8 mouse cellular contexts compared by ENCODE assay signal in the genomic region with DNA sequence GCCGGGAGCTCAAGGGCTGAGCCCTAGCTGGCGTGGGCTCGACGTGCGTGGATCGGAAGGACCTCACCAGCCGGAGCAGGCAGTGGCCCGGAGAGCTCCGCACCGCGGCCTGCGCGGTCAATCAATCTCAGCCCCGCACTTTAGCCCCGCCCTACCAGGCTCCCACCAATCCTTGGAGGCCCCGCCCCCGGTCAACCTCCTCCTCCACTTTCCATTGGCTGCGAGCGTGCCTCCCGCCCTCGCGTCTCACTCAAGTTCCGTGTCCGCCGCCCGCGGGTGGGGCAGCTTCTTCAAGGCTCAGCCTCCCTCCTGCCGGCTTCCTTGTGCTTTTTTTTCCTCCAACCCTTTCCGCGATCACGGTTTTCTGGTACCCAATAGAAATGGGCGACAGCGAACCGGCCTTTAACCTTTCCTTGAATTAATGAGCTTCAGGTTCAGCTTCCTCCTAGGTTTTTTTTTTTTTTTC. TPM values are rescaled to one million over a fixed set of nuclear protein-coding genes. Genes with fewer than 3 reads are reported as not detected.
DNase-seq lines count a peak whose midpoint lies in the region; ATAC-seq and TF ChIP-seq lines count a peak whose summit lies in the region.

No protein-coding gene starts in this region.

- DNase-seq in MN1 (ENCODE audit: low spot score), result peak; percentile 80
- peak; percentile 99 for DNase-seq in cerebellum, adult 8-10 months
- DNase-seq in frontal cortex, adult 2 months (ENCODE audit: extremely low spot score in 1 of 2, low spot score in 1 of 2), result peak; percentile 98 to 99
- peak; percentile 98 for DNase-seq in hindbrain, embryonic 11.5 days (ENCODE audit: low spot score)
- peak; percentile 98 to 99 for DNase-seq in layer of hippocampus, postnatal 10 days (ENCODE audit: low spot score in 2 of 2)
- DNase-seq in lung, postnatal 0 days (ENCODE audit: low spot score), result peak; percentile 99
- peak; percentile 98 for DNase-seq in ovary, postnatal 10 days (ENCODE audit: low spot score)
- DNase-seq in thymus, postnatal 0 days (ENCODE audit: low spot score), result peak; percentile 75

- H3K4me2 ChIP-seq in hindbrain, embryonic 11.5 days (replicated peaks; ENCODE audit: low read depth, low read length), result peak overlapping the region; percentile 76
- peak overlapping the region; percentile 95 for H3K4me2 ChIP-seq in lung, postnatal 0 days (replicated peaks; ENCODE audit: low read depth, low read length)

- TF ChIP-seq CTCF in lung, postnatal 0 days (IDR thresholded peaks at IDR 0.05), result no peak

- H3K36me3 ChIP-seq in hindbrain, embryonic 11.5 days (ENCODE audit: control insufficient read depth, insufficient read depth, low read length), result no peaks in the 10 kb centered on the region
- H3K36me3 ChIP-seq in lung, postnatal 0 days (ENCODE audit: insufficient read depth, low read length), result no peaks in the 10 kb centered on the region

- 0% methylated on average over 29 of the region's 34 CpGs for WGBS in hindbrain, embryonic 11.5 days
- WGBS in lung, postnatal 0 days, result 2% methylated on average over 23 of the region's 34 CpGs

- no peaks in the 10 kb centered on the region for H3K27me3 ChIP-seq in hindbrain, embryonic 11.5 days (ENCODE audit: control insufficient read depth, insufficient read depth, low read length)
- H3K27me3 ChIP-seq in lung, postnatal 0 days (replicated peaks; ENCODE audit: insufficient read depth, low read length), result no peaks in the 10 kb centered on the region

- peak overlapping the region; percentile 96 for H3K9ac ChIP-seq in hindbrain, embryonic 11.5 days (ENCODE audit: low read depth, low read length)
- peak overlapping the region; percentile 80 for H3K9ac ChIP-seq in lung, postnatal 0 days (replicated peaks; ENCODE audit: low read depth)

- ATAC-seq in hindbrain, embryonic 11.5 days (ENCODE audit: low FRiP score), result peak; percentile 91
- ATAC-seq in lung, postnatal 0 days, result peak; percentile 97

- H3K4me1 ChIP-seq in hindbrain, embryonic 11.5 days (replicated peaks; ENCODE audit: control insufficient read depth, insufficient read depth, low read length), result 0 out of 2 replicates have a peak, but pooled peaks cover 3% of the 10 kb centered on the region
- peaks cover 5% of the 10 kb centered on the region; the same call in 1 of the 2 replicates for H3K4me1 ChIP-seq in lung, postnatal 0 days (ENCODE audit: insufficient read depth, low read depth, low read length)

- no peaks in the 10 kb centered on the region for H3K9me3 ChIP-seq in hindbrain, embryonic 11.5 days (ENCODE audit: control insufficient read depth, low read length)
- H3K9me3 ChIP-seq in lung, postnatal 0 days (ENCODE audit: low read length), result no peaks in the 10 kb centered on the region

- peak; percentile 51; the same call in 1 of the 2 replicates for TF ChIP-seq EP300 in lung, postnatal 0 days (IDR thresholded peaks at IDR 0.05)

- H3K27ac ChIP-seq in hindbrain, embryonic 11.5 days (ENCODE audit: low read depth, low read length), result peak overlapping the region; percentile 94
- H3K27ac ChIP-seq in lung, postnatal 0 days (ENCODE audit: low read length), result peak overlapping the region; percentile 93

- H3K4me3 ChIP-seq in hindbrain, embryonic 11.5 days (ENCODE audit: low read depth, low read length), result peak overlapping the region; percentile 98
- H3K4me3 ChIP-seq in lung, postnatal 0 days (ENCODE audit: low read depth, low read length), result peak overlapping the region; percentile 89

RNA-seq across cellular contexts. Expression of a gene that starts 4.4 kb away (rescaled TPM):
- 59.7 and 60.4 TPM in 2 replicates for polyA plus RNA-seq in frontal cortex, adult 2 months (2012; rRNA removed)
- polyA plus RNA-seq in hindbrain, embryonic 11.5 days (2014; fragmentation: Nextera tagmentation; extraction: Ambion mirVana), result 102 and 107 TPM in 2 replicates
- 100 to 1,000 TPM; 108 to 113 TPM for total RNA-seq in layer of hippocampus, postnatal 10 days (2021)
- polyA plus RNA-seq in lung, postnatal 0 days (2015; fragmentation: Nextera tagmentation; extraction: Ambion mirVana), result 15.2 and 15.9 TPM in 2 replicates
- 3.5 and 4.2 TPM in 2 replicates for polyA plus RNA-seq in thymus, postnatal 0 days (2015; fragmentation: Nextera tagmentation; extraction: Ambion mirVana)

Comparison
In these comparisons a context has a peak if more than half of its experiments do, and no peak if none do; other contexts are left out.
1. Peak in every context shown above with its lines: DNase-seq, ATAC-seq, H3K4me3 ChIP-seq and H3K27ac ChIP-seq.